Mouse (Mus musculus) thymus, postnatal 0 days (tissue): ENCODE data around the gene Gria2. TPM values are rescaled to one million over a fixed set of nuclear protein-coding genes. Genes with fewer than 3 reads are reported as not detected.

Experiments used
- DNase-seq: peaks from one replicate; pipeline ENCODE4 v3.0.0-alpha.2; 2015; ENCODE audit warnings: low spot score
- microRNA-seq: library from miRNA; unstranded; fragments of <30 nt; microRNA quantifications from one replicate; pipeline ENCODE4, GENCODE M21; 2016; ENCODE audit warnings: borderline number of aligned reads
- polyA plus RNA-seq: library from polyadenylated mRNA; unstranded; fragments of >200 nt; fragmentation: Nextera tagmentation; extraction: Ambion mirVana; gene quantifications from 2 replicates; pipeline ENCODE4 v1.2.1, GENCODE M21; 2015

Gene Gria2
- polyA plus RNA-seq, 1 experiment from 2014 or later = 0.09 TPM

DNA sequence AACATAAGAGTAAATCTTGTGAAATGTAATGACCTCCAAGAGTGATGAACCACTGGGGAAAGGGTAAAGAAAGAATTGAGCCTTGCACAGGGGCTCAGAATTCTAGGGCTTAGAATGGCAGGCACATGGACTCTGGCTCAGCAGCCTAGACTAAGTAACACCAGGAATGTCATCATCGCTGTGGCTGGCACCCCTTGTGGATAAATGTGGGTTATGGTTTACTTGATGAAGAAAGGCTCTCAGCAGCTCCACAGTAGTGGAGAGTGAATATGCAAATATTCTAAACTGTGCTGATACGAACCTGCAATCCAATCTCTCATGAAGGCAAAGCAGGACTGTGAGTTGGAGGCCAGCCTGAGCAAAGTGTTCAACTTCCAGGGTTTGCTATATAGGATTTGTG is 26.0 kb downstream of the Gria2 start:
- no peak for DNase-seq

DNA sequence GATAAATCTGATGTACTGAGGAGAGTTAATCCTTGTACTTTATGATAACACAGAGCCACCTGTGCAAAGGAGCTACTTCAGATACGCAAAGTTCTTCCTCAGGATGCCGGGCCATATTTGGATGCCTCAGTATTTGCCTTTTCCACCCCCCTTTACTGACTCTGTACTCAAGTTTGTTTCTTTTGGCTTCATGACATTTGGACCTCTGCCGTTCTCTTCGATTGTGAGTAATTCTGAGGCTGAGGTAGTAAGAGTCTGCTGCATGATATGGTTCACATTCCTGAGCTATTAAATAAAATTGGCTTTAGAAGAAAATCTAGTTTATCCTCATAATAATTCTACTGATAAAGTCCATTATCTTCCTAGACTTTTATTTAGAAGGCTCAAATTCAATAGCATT is 26.7 kb downstream of the Gria2 start:
- DNase-seq = no peak

DNA sequence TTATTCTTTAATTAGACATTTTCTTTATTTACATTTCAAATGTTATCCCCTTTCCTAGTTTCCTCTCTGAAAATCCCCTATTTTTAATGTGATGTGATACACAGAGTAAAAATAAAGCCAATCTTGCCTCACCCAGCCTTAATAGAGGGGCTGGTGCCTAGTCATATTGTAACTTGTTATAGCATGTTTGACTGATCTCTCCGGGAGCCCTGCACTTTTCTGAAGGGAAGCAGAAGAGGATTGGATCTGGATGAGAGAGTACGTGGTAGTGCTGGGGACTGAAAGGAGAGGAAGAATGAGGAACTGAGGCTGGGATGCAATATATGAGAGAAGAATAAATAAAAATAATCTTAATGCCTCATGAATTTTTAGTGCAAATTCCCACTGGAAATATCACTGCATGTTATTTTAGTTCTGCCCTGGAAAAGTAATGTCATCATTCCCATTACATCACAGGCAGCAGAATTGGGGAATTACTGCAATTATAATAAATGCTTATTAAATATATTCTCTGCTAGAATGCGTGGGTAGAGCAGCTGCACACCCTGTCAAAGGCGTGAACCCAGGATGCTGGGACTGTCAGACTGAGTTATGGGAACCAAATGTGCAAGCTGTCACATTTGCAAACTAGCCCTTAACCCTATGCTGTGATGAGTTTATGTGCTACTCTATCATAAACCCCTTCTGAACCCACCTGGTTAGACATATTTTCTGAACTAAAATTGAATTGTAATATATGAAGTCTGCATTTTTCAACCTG is 28.4 kb downstream of the Gria2 start:
- DNase-seq = no peak

DNA sequence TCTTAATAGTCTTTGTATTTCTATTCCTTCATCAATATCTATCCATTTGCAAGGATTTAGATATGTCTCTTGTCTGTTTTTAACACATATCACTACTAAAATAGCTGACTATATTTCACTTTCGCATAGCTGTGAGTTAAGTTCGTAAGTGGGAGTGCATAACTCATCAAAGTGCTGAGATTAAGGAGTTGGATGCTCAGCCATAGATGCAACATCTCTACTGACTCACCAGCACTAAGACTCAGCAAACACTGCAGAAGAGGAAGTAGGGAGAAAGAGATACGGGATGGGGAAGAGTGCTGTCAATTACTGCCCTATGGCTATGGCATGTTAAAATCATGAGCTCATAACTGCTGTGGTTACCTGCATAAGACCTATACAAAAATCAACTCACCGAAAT is 29.4 kb downstream of the Gria2 start:
- DNase-seq = no peak

DNA sequence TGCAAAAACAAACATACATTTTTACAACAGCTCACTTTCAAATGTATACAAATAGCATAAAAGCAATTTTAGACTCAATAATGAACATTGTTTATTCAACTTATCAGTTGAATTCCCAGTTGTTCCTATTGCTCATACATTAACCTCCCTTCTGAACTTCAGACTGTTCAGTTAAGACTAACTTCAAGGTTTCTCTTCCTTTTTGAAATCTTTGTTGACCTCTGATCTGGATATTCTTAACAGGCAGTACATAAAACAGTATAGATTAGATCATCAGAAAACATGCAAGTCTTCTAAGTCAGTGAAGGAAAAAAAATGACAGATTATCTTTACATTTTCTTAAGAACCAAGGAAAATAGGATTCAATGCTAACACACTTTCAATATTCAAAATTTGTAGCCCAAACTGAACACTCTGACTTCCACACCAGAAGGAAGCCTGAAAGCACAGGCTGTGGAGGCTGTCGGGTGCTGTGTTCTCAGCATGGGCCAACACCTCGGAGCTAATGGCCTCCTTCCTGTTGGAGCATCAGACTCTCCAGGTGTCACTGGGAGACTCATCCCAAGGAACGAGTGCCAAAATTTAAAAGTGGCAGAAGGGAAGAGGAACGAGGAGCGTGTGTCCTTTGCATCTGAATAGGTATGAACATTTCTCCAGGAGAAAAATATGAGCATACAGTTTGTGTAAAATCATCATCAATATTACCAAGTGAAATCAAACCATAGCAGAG is 33.0 kb downstream of the Gria2 start:
- DNase-seq = no peak

DNA sequence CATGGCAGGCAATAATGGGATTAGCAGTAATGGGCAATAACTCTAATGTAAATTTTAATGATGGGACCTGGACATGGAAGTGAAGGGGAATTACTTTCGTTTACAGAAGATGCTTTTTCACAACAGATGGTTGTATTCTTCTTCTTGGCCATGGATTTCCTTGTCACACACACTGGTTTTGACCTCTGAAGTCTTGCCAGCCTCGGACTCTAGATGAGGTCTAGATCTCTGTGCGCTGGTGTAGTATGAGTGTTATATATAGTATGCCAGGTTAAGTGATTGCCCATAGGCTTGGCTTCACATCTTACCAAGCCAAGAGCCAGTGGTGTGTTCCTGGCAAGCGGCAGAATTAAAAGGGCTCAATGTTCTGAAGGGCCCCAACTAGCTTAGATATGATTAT is 43.7 kb downstream of the Gria2 start:
- no peak for DNase-seq

DNA sequence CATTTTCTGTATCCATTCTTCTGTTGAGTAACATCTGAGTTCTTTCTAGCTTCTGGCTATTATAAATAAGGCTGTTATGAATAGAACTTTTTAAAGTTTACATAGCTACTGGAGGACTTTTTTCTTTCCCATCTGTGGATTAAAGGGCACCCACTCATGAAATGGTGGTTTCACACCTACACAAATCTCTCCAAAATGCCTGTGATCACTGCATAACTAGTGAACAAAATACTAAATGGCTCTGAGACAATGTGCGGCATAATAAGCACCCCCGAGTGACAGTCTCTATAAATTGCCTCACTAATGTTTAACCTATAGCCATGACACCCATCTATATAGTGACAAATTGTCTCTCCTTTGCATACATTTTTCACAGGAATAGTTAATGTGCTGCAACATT is 44.3 kb downstream of the Gria2 start:
- no peak for DNase-seq

DNA sequence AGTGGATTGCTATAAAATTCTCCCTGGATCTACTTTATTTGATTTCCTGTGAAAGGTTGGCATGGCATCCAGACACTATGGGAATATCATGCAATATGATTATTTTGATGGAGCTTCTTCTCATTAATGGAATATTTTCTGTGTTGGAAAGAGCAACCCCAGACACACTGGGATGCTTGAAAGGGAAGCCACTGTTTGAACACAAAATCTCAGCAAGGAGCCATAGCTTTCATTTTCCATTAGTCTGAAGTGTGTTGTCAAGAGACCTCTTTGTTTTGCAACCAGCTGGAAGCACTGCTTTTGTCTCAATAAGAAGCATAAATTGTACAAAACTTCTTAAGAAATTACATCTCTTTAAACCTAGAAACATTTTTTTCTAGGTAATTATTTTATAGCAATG is 51.8 kb downstream of the Gria2 start:
- DNase-seq = no peak

DNA sequence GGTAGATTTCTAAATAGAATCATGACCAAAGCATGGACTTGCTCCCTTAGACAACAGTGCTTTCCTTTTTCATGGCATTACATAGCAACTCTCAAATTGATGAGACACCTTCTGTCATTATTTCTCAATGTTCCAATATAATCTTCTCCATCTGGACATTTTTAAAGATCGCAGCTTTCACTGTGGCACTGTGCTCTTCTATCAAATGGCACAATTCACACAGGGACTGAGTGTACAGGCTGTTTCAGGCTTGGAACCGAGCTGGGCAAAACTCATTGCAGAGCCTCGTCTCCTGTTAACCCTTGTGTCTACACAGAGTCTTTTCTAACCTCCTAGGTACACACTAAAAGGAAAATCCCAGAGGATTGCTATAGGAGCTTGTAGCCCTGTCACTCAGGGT is 77.4 kb downstream of the Gria2 start:
- DNase-seq = no peak

DNA sequence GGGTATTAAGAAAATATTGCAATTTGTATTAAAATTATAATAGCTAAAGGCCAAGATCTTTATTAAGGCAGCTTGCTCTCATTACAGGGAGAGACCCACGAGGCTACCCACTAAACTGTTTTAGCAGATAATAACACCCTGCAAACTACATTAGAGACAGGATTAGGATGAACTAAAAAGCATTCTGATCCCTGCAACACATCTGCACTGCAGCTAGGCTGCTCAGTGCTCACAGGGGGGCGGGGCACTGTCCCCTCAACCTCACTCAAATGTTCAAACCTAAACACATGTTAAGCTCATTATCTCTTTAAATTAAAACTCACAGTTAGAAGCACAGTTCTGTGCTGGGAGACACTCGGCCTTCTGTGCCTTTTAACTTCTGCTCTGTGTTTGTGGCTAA is 89.5 kb downstream of the Gria2 start:
- DNase-seq = no peak

DNA sequence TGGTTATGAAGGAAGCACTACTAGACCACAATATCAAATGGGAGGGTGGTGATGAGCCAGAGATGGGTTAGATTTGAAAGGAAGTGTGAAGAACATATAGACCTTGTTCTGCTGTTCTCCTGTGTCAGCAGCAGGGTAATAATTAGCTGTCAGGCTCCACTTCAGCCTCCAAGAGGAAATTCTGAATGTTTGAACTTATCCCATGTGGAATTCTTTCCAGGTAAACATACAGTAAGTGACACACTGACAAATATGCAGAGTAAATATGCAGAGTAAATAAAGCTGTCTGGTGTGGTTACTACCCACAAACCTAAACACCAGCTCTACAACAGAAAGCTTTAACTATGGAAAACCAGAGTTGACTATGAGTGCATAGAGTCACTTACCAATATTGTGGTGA is 93.6 kb downstream of the Gria2 start:
- DNase-seq = no peak

DNA sequence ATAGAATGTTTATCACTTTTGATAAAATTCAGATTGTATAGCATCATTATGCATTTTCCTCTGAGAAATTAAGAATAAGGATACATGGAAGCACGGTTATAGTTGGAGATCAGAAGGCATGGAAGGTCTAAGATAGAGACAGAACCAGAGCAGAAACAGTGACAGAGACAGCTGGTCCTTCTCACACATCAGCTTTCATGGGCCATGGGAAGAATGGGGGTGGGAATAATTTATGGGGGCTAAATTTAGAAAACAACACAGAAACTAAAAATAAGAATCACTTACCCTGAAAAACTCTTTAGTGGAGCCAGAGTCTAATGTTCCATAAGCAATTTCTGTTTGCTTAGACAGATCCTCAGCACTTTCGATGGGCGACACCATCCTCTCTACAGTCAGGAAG is 100.5 kb downstream of the Gria2 start:
- no peak for DNase-seq

DNA sequence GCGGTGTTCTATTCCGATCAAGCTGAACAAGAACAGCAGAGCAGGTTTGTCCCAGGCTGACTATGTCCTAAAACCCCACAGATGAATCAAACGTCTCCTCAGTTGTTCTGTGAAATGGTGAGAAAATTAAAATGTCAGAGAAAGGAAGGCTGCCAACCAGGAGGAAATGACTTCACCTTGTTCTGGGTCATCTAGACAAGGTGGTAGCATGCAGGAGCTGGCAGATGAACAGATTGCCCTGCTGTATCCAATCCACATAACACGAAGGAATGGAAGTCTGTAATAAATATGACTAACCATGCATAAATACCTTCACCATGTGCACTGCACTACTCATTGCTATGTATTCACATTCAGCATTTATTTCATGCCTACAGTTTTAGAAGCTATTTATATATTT is 105.1 kb downstream of the Gria2 start:
- no peak for DNase-seq

DNA sequence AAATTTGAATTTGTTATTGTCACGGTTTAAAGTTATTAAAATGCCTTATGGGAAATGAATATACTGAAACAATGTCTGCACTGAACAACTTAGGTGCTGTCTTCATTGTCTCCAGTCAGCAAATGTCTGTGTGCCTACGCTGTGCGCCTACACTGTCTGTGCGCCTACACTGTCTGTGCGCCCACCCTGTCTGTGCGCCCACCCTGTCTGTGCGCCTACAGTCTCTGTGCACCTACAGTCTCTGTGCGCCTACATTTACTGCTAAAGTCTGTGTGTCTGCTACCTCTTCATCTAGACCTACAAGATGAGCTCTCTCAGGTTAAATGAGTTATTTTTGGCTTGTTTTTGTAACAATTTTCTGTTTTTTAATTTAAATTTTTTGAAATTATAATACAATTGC is 107.7 kb downstream of the Gria2 start:
- DNase-seq = no peak

DNA sequence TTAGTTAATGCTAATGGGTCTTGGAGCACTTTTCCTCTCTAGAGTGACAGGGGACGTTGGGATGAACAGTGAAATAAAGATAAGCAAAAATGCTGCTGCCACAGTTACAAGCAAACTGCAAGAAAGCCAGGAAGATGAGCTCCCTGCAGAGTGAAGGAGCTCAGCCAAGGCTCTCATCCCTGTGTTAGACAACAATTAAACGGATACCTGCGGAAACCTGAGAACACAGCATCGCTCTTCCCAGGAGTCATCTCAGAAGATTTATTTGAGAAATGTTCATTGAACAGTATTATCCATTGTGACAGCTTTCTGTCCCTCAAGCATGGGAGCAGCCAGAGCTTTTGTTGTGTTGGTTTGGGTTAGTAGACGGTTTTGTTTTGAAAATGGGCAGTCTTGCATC is 137.5 kb downstream of the Gria2 start:
- no peak for DNase-seq

DNA sequence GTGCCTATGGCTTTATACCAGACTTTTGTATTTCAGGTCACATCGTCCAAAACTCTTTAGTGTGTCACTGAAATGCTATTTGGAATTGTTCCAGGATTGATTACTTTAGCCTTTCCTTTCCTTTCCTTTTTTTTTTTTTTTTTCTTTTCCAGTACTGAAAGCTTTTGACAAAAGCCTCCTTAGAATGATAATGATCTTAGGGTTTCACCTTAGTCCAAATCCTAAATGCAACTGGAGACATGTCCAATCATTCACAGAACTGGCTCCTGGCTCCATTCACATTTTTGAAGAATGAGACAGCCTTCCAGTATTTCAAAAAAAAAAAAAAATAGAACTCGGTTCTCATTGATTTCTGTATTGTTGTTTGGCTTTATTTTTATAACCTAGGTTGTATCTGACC is 139.3 kb downstream of the Gria2 start:
- no peak for DNase-seq

DNA sequence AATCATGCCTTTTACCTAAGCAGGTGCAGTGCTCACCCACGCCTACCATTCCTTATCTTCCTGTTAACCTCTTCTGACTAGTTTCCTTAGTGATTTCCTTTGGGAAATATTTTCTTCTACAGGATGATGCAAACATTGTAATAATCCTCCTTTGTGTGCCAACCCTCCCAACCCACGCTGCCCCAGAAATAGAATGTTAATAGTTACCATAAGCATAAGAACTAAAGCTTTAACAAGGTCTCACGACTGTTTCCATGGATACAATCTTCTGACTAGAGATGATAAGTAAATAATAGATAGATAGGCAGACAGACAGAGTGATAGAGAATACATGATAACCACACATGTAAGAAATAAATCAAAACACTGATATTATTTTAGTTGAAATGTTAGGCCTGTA is 140.8 kb downstream of the Gria2 start:
- no peak for DNase-seq

DNA sequence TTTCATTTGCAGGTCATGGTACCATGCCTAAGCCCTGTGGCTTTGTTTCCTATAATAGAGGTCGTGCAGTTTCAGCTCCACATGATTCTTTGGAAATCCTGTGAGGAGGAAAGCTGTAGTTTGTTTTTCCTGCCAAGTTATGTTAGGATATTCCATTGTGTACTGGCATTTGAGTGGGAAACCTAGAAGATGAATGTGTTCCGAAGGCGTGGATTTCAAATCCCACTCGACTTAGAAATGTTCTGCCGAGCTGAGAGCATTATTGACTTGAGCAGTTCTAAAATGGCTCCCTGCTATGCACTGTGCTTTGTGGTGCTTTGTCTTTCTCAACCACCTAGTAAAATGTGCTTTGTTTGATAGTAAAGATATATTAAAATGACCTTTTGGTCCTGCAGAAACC is 150.4 kb downstream of the Gria2 start:
- no peak for DNase-seq

Small RNA genes lying within 50 kb of the gene (microRNA-seq; reads per million reads assigned to microRNA genes)
- not detected for gene Gm25749

Other genes starting within 250 kb of the Gria2 start
- 3.3 and 4.4 TPM in 2 replicates for gene Glrb, start 110.8 kb upstream of the Gria2 start, polyA plus RNA-seq
- gene Pdgfc, start 233.6 kb upstream of the Gria2 start, polyA plus RNA-seq = 2.1 and 2.2 TPM in 2 replicates